Mouse (Mus musculus) testis, adult 2 months (tissue): Measurements from ENCODE around the gene Acot11. TPM values are rescaled to one million over a fixed set of nuclear protein-coding genes. Genes with fewer than 3 reads are reported as not detected.
A peak's percentile ranks its signal among the peaks of the same experiment; 100 is the strongest.
"Not testable (repeated sequence)": the region's sequence is repeated elsewhere in the genome, so short reads cannot be mapped to it uniquely, and the experiment has no call there.

Source experiments
- H3K27ac ChIP-seq: fragments of 200-500 bp; 2 replicates; pipeline ENCODE4 v1.5.1; 2012; ENCODE audit warnings: low read depth, low read length; ENCODE audit not compliant: control insufficient read depth, insufficient read depth
- H3K27me3 ChIP-seq: fragments of 200-500 bp; 2 replicates; pipeline ENCODE4 v1.6.1; 2012; ENCODE audit warnings: mild to moderate bottlenecking, low read length, moderate library complexity; ENCODE audit not compliant: control insufficient read depth, insufficient read depth
- H3K36me3 ChIP-seq: fragments of 200-500 bp; 2 replicates; pipeline ENCODE4 v1.6.1; 2012; ENCODE audit warnings: mild to moderate bottlenecking, low read length; ENCODE audit not compliant: control insufficient read depth, insufficient read depth
- H3K4me1 ChIP-seq: fragments of 200-500 bp; 2 replicates; pipeline ENCODE4 v1.6.1; 2012; ENCODE audit warnings: low read length; ENCODE audit not compliant: control insufficient read depth, insufficient read depth
- H3K4me3 ChIP-seq: fragments of 200-500 bp; 2 replicates; pipeline ENCODE4 v1.5.1; 2012; ENCODE audit warnings: low read depth, mild to moderate bottlenecking, low read length, moderate library complexity, mixed read lengths; ENCODE audit not compliant: control insufficient read depth
- CTCF ChIP-seq: fragments of 200-500 bp; IDR thresholded peaks from 2 replicates; pipeline ENCODE4 v1.5.1; 2012; ENCODE audit warnings: low read depth, mild to moderate bottlenecking, inconsistent platforms, low read length, moderate library complexity; ENCODE audit not compliant: control insufficient read depth, insufficient read depth, insufficient replicate concordance
- POLR2A ChIP-seq: fragments of 200-500 bp; IDR thresholded peaks from 2 replicates; pipeline ENCODE4 v1.6.1; 2012; ENCODE audit warnings: low read depth, mild to moderate bottlenecking, inconsistent platforms, low read length, moderate library complexity; ENCODE audit not compliant: control insufficient read depth
- polyA plus RNA-seq: library from polyadenylated mRNA; depleted of rRNA; stranded (reverse); fragments of >200 nt; gene quantifications from 2 replicates; pipeline ENCODE4 v1.2.3, GENCODE M21; 2012

Acot11 gene
- polyA plus RNA-seq, 1 experiment: 0.93 TPM

DNA sequence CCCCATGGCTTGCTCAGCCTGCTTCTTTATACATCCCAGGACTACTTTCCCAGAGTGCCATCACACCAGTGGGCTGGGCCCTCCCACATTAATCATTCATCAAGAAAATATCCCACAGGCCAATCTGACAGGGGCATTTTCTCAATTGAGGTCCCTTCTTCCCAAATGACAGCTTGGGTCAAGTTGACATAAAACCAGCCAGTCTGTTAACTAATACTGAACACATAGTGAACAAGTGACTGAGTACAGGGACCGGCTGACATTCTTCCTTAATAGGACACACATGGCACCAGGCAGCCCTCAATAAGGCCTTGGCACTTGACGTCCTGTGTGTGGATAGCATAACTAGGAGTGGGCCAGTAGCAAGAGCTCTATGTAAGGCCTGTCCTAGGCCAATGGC lies 35.5 kb downstream of the Acot11 start:
- Histone ChIP-seq H3K27me3 (no peaks in the 10 kb centered on the region), H3K27ac (no peak overlapping the region), H3K4me3 (no peak overlapping the region), H3K36me3 (no peaks in the 10 kb centered on the region), H3K4me1 (peaks cover 3% of the 10 kb centered on the region; the same call in 1 of the 2 replicates)
- TF ChIP-seq CTCF (no peak), POLR2A (no peak)

GRCm38 (mm10) chr4:106764166-106764565 lies 40.6 kb downstream of the Acot11 start:
- Histone ChIP-seq H3K4me1 (no peaks in the 10 kb centered on the region), H3K4me3 (no peak overlapping the region), H3K27me3 (no peaks in the 10 kb centered on the region), H3K27ac (no peak overlapping the region), H3K36me3 (no peaks in the 10 kb centered on the region)
- no peak for TF ChIP-seq CTCF
- no peak for TF ChIP-seq POLR2A

DNA sequence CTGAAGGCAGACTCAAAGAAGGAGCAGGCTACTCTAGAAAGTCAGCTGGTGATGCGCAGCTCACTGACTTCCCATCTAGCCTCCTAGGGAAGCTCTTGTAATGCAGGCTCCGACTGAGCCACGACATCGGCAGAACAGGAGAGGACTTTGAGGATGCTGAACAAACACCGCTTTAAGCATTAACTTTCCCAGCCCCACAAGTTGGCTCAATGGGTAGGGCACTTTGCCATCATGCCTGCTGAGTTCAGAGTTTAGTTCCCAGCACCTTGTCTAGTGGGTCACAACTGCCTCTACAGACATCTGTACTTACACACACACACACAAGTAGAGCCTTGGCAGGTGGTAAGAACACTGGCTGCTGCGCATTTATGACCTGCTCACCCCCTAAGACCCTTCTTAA lies 53.1 kb downstream of the Acot11 start:
- no peak overlapping the region for H3K4me3 ChIP-seq
- no peaks in the 10 kb centered on the region for H3K4me1 ChIP-seq
- H3K36me3 ChIP-seq: no peaks in the 10 kb centered on the region
- TF ChIP-seq CTCF: no peak
- TF ChIP-seq POLR2A: no peak
- no peak overlapping the region for H3K27ac ChIP-seq
- no peaks in the 10 kb centered on the region for H3K27me3 ChIP-seq

- Histone ChIP-seq H3K27ac (no peak overlapping the region), H3K36me3 (no peaks in the 10 kb centered on the region), H3K4me3 (no peak overlapping the region), H3K27me3 (no peaks in the 10 kb centered on the region), H3K4me1 (no peaks in the 10 kb centered on the region)
- no peak for TF ChIP-seq POLR2A
- TF ChIP-seq CTCF: peak; percentile 59; the same call in 1 of the 2 replicates
Observed at GRCm38 (mm10) chr4:106749699-106750098, 55.1 kb downstream of the Acot11 start.

- Histone ChIP-seq H3K36me3 (no peaks in the 10 kb centered on the region), H3K27me3 (no peaks in the 10 kb centered on the region), H3K4me3 (no peak overlapping the region), H3K27ac (no peak overlapping the region), H3K4me1 (no peaks in the 10 kb centered on the region)
- TF ChIP-seq CTCF (no peak), POLR2A (no peak)
Observed at GRCm38 (mm10) chr4:106747001-106747580, 57.7 kb downstream of the Acot11 start.

DNA sequence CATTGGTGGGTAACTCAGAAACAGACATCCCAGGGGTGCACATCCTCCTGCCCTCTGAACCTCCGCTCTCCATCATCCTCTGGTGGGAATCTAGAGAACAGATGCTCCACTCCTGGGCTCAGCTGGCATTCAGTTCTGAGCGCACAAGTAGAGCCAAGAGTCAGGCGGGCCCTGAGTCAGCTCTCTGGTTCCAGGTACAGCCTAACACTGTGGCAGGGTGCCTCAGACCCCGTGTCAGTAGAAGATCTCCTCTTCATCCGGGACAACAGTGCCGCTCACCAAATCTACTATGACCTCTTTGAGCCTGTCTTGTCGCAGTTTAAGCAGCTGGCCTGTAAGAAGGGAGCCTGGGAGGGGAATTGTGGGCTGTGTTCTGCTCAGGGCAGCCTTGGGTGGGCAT lies 58.9 kb downstream of the Acot11 start:
- H3K27ac ChIP-seq: no peak overlapping the region
- no peaks in the 10 kb centered on the region for H3K4me1 ChIP-seq
- TF ChIP-seq CTCF (no peak), POLR2A (no peak)
- H3K27me3 ChIP-seq: no peaks in the 10 kb centered on the region
- no peak overlapping the region for H3K4me3 ChIP-seq
- no peaks in the 10 kb centered on the region for H3K36me3 ChIP-seq

DNA sequence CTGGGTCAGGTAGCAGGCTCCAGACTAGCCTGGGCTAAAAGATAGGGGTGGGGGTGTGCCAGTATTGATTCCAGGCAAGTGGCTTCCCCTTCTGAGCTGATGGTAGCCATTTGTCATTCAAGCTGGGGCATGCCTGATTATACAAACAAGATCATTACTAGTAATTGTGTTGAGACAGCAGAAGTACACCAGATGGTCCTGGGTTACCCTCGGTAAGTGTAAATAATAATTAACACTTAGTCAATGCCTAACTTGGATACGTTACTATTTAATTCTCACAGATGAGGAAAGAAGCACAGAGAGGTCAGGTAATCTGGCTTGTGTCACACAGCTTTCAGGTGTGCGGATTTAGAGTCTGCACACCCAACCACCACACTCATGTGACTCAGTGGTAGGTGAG lies 66.9 kb downstream of the Acot11 start:
- H3K4me1 ChIP-seq: no peaks in the 10 kb centered on the region
- TF ChIP-seq CTCF (no peak), POLR2A (no peak)

DNA sequence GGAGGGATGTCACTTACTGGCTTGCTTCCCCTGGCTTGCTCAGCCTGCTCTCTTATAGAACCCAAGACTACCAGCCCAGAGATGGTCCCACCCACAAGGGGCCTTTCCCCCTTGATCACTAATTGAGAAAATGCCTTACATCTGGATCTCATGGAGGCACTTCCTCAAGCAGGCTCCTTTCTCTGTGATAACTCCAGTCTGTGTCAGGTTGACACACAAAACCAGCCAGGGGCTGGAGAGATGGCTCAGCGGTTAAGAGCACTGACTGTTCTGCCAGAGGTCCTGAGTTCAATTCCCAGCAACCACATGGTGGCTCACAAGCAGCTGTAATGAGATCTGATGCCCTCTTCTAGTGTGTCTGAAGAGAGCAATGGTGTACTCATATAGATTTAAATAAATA lies 67.9 kb downstream of the Acot11 start:
- H3K4me1 ChIP-seq, H3K36me3 ChIP-seq, H3K4me3 ChIP-seq, H3K27ac ChIP-seq, H3K27me3 ChIP-seq: not testable (repeated sequence)

More for the DNA sequence above, 66.9 kb downstream of the Acot11 start:
- no peak overlapping the region for H3K4me3 ChIP-seq
- H3K36me3 ChIP-seq: no peaks in the 10 kb centered on the region
- H3K27me3 ChIP-seq: no peaks in the 10 kb centered on the region
- no peak overlapping the region for H3K27ac ChIP-seq
